In genomic region chr15:78169566-78169965, GRCm38 (mm10) we compare ENCODE assay signal across 30 mouse cellular contexts. TPM values are rescaled to one million over a fixed set of nuclear protein-coding genes. Genes with fewer than 3 reads are reported as not detected.
DNase-seq lines count a peak whose midpoint lies in the region; ATAC-seq and TF ChIP-seq lines count a peak whose summit lies in the region.
"Had no signal": no experiment of that assay in that cellular context is flagged by ENCODE, and none has a peak within 500 bp of the region (broad histone marks: within the 10 kb centered on the region; RNA-seq: fewer than 3 reads in every experiment).

No protein-coding gene starts in this region.

- WGBS in hindbrain, embryonic 10.5 days: 82% methylated on average over 11 of the region's 11 CpGs
- WGBS in hindbrain, embryonic 13.5 days: 85% methylated on average over 11 of the region's 11 CpGs

- intact Hi-C loops in left cerebral cortex, adult 2 months (cut with DNase I): loop anchor here (2.0 kb wide), 1 partner anchor 43 kb away; no protein-coding TSS in a partner anchor
- intact Hi-C loops in left cerebral cortex, postnatal 36 days (cut with DNase I): no loop called here

- peaks cover 49% of the 10 kb centered on the region for H3K36me3 ChIP-seq in hindbrain, embryonic 10.5 days
- peaks cover 21% of the 10 kb centered on the region for H3K36me3 ChIP-seq in hindbrain, embryonic 13.5 days
- H3K36me3 ChIP-seq: hindbrain, embryonic 15.5 days; stomach, embryonic 15.5 days had no signal

- no peak for ATAC-seq in hindbrain, embryonic 13.5 days (ENCODE audit: low FRiP score)
- ATAC-seq: forebrain, embryonic 14.5 days; liver, postnatal 0 days; lung, postnatal 0 days had no signal

- no peak for TF ChIP-seq CTCF in left cerebral cortex, adult 2 months (IDR thresholded peaks at IDR 0.05)

- no peaks in the 10 kb centered on the region for H3K27me3 ChIP-seq in hindbrain, embryonic 10.5 days (ENCODE audit: insufficient read depth, poor library complexity, severe bottlenecking)
- H3K27me3 ChIP-seq in hindbrain, embryonic 13.5 days: no peaks in the 10 kb centered on the region
- H3K27me3 ChIP-seq: heart, embryonic 12.5 days; hindbrain, embryonic 15.5 days; stomach, embryonic 15.5 days had no signal

- H3K27ac ChIP-seq in hindbrain, embryonic 10.5 days: 0 out of 2 replicates have a peak overlapping the region, but pooled peaks have one; percentile 8
- no peak overlapping the region for H3K27ac ChIP-seq in hindbrain, embryonic 13.5 days
- no peak overlapping the region for H3K27ac ChIP-seq in left cerebral cortex, adult 2 months
- H3K27ac ChIP-seq: hindbrain, embryonic 15.5 days; limb, embryonic 10.5 days; macrophage; stomach, embryonic 15.5 days had no signal

- H3K4me2 ChIP-seq in hindbrain, embryonic 13.5 days: no peak overlapping the region
- H3K4me2 ChIP-seq: heart, embryonic 12.5 days; hindbrain, embryonic 15.5 days; stomach, embryonic 15.5 days had no signal

- DNase-seq in hindbrain, embryonic 10.5 days (ENCODE audit: low spot score): no peak
- DNase-seq in left cerebral cortex, adult 2 months (ENCODE audit: extremely low spot score in 1 of 2, low spot score in 2 of 2): peak; percentile 20 to 38
- DNase-seq in left cerebral cortex, postnatal 36 days (ENCODE audit: low spot score in 2 of 2): no peak
- peak; percentile 71 to 80 for DNase-seq in right cerebral cortex, postnatal 10 days (ENCODE audit: low spot score in 2 of 2)
- DNase-seq in right cerebral cortex, postnatal 25 days: no peak
- peak; percentile 39 for DNase-seq in telencephalon, adult 2 months (ENCODE audit: low read depth, low spot score)
- DNase-seq: adrenal gland, adult 2 months; B cell, adult 2 months; cerebellum, adult 18-20 months; cerebellum, postnatal 25 days; gastrocnemius, postnatal 14 days; heart, adult 11 months; heart, postnatal 14 days; kidney, adult 8-10 months; kidney, postnatal 10 days; liver; liver, postnatal 0 days; thymus, adult 2 months had no signal

- peaks cover 20% of the 10 kb centered on the region for H3K4me1 ChIP-seq in hindbrain, embryonic 10.5 days (replicated peaks)
- peaks cover 33% of the 10 kb centered on the region for H3K4me1 ChIP-seq in hindbrain, embryonic 13.5 days (replicated peaks)

- H3K9ac ChIP-seq in hindbrain, embryonic 13.5 days: no peak overlapping the region
- H3K9ac ChIP-seq: heart, embryonic 12.5 days; hindbrain, embryonic 15.5 days; liver, postnatal 0 days; stomach, embryonic 15.5 days had no signal

- H3K4me3 ChIP-seq in hindbrain, embryonic 10.5 days: no peak overlapping the region
- no peak overlapping the region for H3K4me3 ChIP-seq in hindbrain, embryonic 13.5 days
- H3K4me3 ChIP-seq in left cerebral cortex, adult 2 months: no peak overlapping the region
- H3K4me3 ChIP-seq: heart, embryonic 12.5 days; hindbrain, embryonic 15.5 days; limb, embryonic 10.5 days; stomach, embryonic 15.5 days had no signal

- H3K9me3 ChIP-seq in hindbrain, embryonic 10.5 days: no peaks in the 10 kb centered on the region
- H3K9me3 ChIP-seq in hindbrain, embryonic 13.5 days: no peaks in the 10 kb centered on the region
- H3K9me3 ChIP-seq: heart, embryonic 12.5 days; hindbrain, embryonic 15.5 days; limb, embryonic 10.5 days; stomach, embryonic 15.5 days had no signal

RNA-seq across cellular contexts. Expression of gene Ift27, which starts 4.3 kb away (rescaled TPM):
- polyA plus RNA-seq in hindbrain, embryonic 10.5 days (2016; fragmentation: Nextera tagmentation; extraction: Ambion mirVana): 156 and 171 TPM in 2 replicates
- 106 and 111 TPM in 2 replicates for polyA plus RNA-seq in hindbrain, embryonic 13.5 days (2015; fragmentation: Nextera tagmentation; extraction: Ambion mirVana)
- total RNA-seq in left cerebral cortex, adult 2 months (2021): 10 to 100 TPM; 31.4 to 32.2 TPM
- total RNA-seq in left cerebral cortex, postnatal 36 days (2021): 10 to 100 TPM; 34.5 to 38.1 TPM

RNA-seq across cellular contexts. Expression of gene Pvalb, which starts 36.6 kb away (rescaled TPM):
- polyA plus RNA-seq in hindbrain, embryonic 10.5 days (2016; fragmentation: Nextera tagmentation; extraction: Ambion mirVana): 0.39 and 0.52 TPM in 2 replicates
- 6.7 and 13.6 TPM in 2 replicates for polyA plus RNA-seq in hindbrain, embryonic 13.5 days (2015; fragmentation: Nextera tagmentation; extraction: Ambion mirVana)
- total RNA-seq in left cerebral cortex, adult 2 months (2021): 10 to 100 TPM; 96.5 to 97.2 TPM
- 100 to 1,000 TPM in 1 of 2 experiments, 10 to 100 TPM in 1; 73.3 to 114 TPM for total RNA-seq in left cerebral cortex, postnatal 36 days (2021)
- total RNA-seq: adrenal gland, adult 2 months; MEL; monocyte, adult 5-6 weeks; neutrophil, adult 5-6 weeks had no signal
- polyA plus RNA-seq: adrenal gland, adult 2 months; intestine, embryonic 14.5 days; limb, embryonic 10.5 days; liver, postnatal 0 days; lung, postnatal 0 days; macrophage had no signal

RNA-seq across cellular contexts. Expression of gene Cacng2, which starts 49.7 kb away (rescaled TPM):
- 0.24 and 0.92 TPM in 2 replicates for polyA plus RNA-seq in hindbrain, embryonic 10.5 days (2016; fragmentation: Nextera tagmentation; extraction: Ambion mirVana)
- 10.5 and 10.7 TPM in 2 replicates for polyA plus RNA-seq in hindbrain, embryonic 13.5 days (2015; fragmentation: Nextera tagmentation; extraction: Ambion mirVana)
- 10 to 100 TPM; 57.5 to 60.8 TPM for total RNA-seq in left cerebral cortex, adult 2 months (2021)
- total RNA-seq in left cerebral cortex, postnatal 36 days (2021): 10 to 100 TPM; 54.1 to 56.5 TPM
- total RNA-seq: gastrocnemius, postnatal 14 days; heart, postnatal 14 days; MEL; monocyte, adult 5-6 weeks; neutrophil, adult 5-6 weeks had no signal
- polyA plus RNA-seq: heart, embryonic 12.5 days; limb, embryonic 10.5 days; liver, postnatal 0 days; lung, postnatal 0 days; macrophage; thymus, adult 2 months had no signal

Comparison
In these comparisons a context has a peak if more than half of its experiments do, and no peak if none do; other contexts are left out.
1. DNase-seq: peak in left cerebral cortex, adult 2 months (2 of 2), right cerebral cortex, postnatal 10 days (2 of 2) and telencephalon, adult 2 months (single experiment); none in hindbrain, embryonic 10.5 days (single experiment), left cerebral cortex, postnatal 36 days (0 of 2) and right cerebral cortex, postnatal 25 days (single experiment).